Mouse (Mus musculus) midbrain, embryonic 15.5 days (tissue): Measurements from ENCODE around the gene Plin1. TPM values are rescaled to one million over a fixed set of nuclear protein-coding genes. Genes with fewer than 3 reads are reported as not detected.

Experiments used
- ATAC-seq: fragments of 200-750 bp; cut with Nextera tagmentation; replicated peaks from 2 replicates; pipeline ENCODE4 v1.8.0; 2017; ENCODE audit warnings: moderate TSS enrichment
- H3K27ac ChIP-seq: fragments of 300-500 bp; sonication (generic); 2 replicates; pipeline ENCODE4 v1.5.1; 2015; ENCODE audit warnings: mild to moderate bottlenecking, inconsistent platforms
- H3K27me3 ChIP-seq: fragments of 300-500 bp; sonication (generic); replicated peaks from 2 replicates; pipeline ENCODE4 v1.6.1; 2015; ENCODE audit warnings: inconsistent platforms
- H3K36me3 ChIP-seq: fragments of 300-500 bp; sonication (generic); replicated peaks from 2 replicates; pipeline ENCODE4 v1.6.1; 2015; ENCODE audit warnings: inconsistent platforms
- H3K4me1 ChIP-seq: fragments of 300-500 bp; sonication (generic); 2 replicates; pipeline ENCODE4 v1.6.1; 2015; ENCODE audit warnings: inconsistent platforms
- H3K4me2 ChIP-seq: fragments of 300-500 bp; sonication (generic); 2 replicates; pipeline ENCODE4 v1.6.1; 2015; ENCODE audit warnings: inconsistent platforms, mild to moderate bottlenecking, moderate library complexity
- H3K4me3 ChIP-seq: fragments of 300-500 bp; sonication (generic); 2 replicates; pipeline ENCODE4 v1.5.1; 2015; ENCODE audit warnings: mild to moderate bottlenecking, inconsistent platforms
- H3K9ac ChIP-seq: fragments of 300-500 bp; sonication (generic); 2 replicates; pipeline ENCODE4 v1.6.1; 2015; ENCODE audit warnings: mild to moderate bottlenecking, inconsistent platforms
- H3K9me3 ChIP-seq: fragments of 300-500 bp; sonication (generic); 2 replicates; pipeline ENCODE4 v1.6.1; 2016; ENCODE audit warnings: inconsistent platforms
- WGBS: fragments of 180-500 bp; shearing (Covaris S2); methylation state at CpG from one replicate; pipeline ENCODE4 v1.1.7; 2015; ENCODE audit warnings: mixed read lengths; 5-methylcytosine and 5-hydroxymethylcytosine counted together
- polyA plus RNA-seq: library from polyadenylated mRNA; unstranded; fragments of >200 nt; fragmentation: Nextera tagmentation; extraction: Ambion mirVana; gene quantifications from 2 replicates; pipeline ENCODE4 v1.2.1, GENCODE M21; 2015

Plin1 gene
- polyA plus RNA-seq, 1 experiment from 2014 or later: 0.27 TPM

GRCm38 (mm10) chr7:79756334-79756733, 23.6 kb upstream of the Plin1 start:
- Histone ChIP-seq H3K27me3 (no peaks in the 10 kb centered on the region), H3K27ac (no peak overlapping the region), H3K4me2 (no peak overlapping the region), H3K4me3 (no peak overlapping the region), H3K9me3 (no peaks in the 10 kb centered on the region), H3K36me3 (no peaks in the 10 kb centered on the region), H3K9ac (no peak overlapping the region), H3K4me1 (no peaks in the 10 kb centered on the region)
- ATAC-seq: no peak
- WGBS: 54% methylated on average over 2 of the region's 2 CpGs

- WGBS: 83% methylated on average over 6 of the region's 6 CpGs
- Histone ChIP-seq H3K4me1 (no peaks in the 10 kb centered on the region), H3K36me3 (no peaks in the 10 kb centered on the region), H3K27me3 (no peaks in the 10 kb centered on the region), H3K27ac (no peak overlapping the region), H3K4me3 (no peak overlapping the region), H3K4me2 (no peak overlapping the region), H3K9ac (no peak overlapping the region), H3K9me3 (no peaks in the 10 kb centered on the region)
- no peak for ATAC-seq
Observed at GRCm38 (mm10) chr7:79749511-79749910, 16.8 kb upstream of the Plin1 start.

- Histone ChIP-seq H3K27me3 (no peaks in the 10 kb centered on the region), H3K9me3 (no peaks in the 10 kb centered on the region), H3K36me3 (no peaks in the 10 kb centered on the region), H3K4me3 (no peak overlapping the region), H3K4me1 (peaks cover 6% of the 10 kb centered on the region), H3K27ac (no peak overlapping the region), H3K4me2 (no peak overlapping the region), H3K9ac (no peak overlapping the region)
- 85% methylated on average over 6 of the region's 6 CpGs for WGBS
- no peak for ATAC-seq
Observed at GRCm38 (mm10) chr7:79747659-79748058, 15.0 kb upstream of the Plin1 start.

- no peaks in the 10 kb centered on the region for H3K27me3 ChIP-seq
- no peaks in the 10 kb centered on the region for H3K36me3 ChIP-seq
- no peak for ATAC-seq
- H3K4me1 ChIP-seq: peaks cover 11% of the 10 kb centered on the region
- H3K4me2 ChIP-seq: no peak overlapping the region
- no peak overlapping the region for H3K27ac ChIP-seq
- 78% methylated on average over 5 of the region's 5 CpGs for WGBS
- no peaks in the 10 kb centered on the region for H3K9me3 ChIP-seq
- H3K9ac ChIP-seq: no peak overlapping the region
- no peak overlapping the region for H3K4me3 ChIP-seq
Observed at GRCm38 (mm10) chr7:79744585-79744984, 11.9 kb upstream of the Plin1 start.

- Histone ChIP-seq H3K4me3 (no peak overlapping the region), H3K9me3 (no peaks in the 10 kb centered on the region), H3K27ac (no peak overlapping the region), H3K9ac (no peak overlapping the region), H3K36me3 (no peaks in the 10 kb centered on the region), H3K4me1 (peaks cover 11% of the 10 kb centered on the region), H3K27me3 (no peaks in the 10 kb centered on the region), H3K4me2 (no peak overlapping the region)
- ATAC-seq: no peak
- WGBS: 91% methylated on average over 9 of the region's 9 CpGs
Observed at GRCm38 (mm10) chr7:79744051-79744450, 11.3 kb upstream of the Plin1 start.

- Histone ChIP-seq H3K4me2 (peak within 1 kb of the TSS; percentile 89), H3K36me3 (no peaks in the 10 kb centered on the region), H3K9me3 (no peaks in the 10 kb centered on the region), H3K27me3 (no peaks in the 10 kb centered on the region), H3K4me1 (peaks cover 11% of the 10 kb centered on the region), H3K9ac (peak within 1 kb of the TSS; percentile 48), H3K4me3 (peak within 1 kb of the TSS; percentile 55), H3K27ac (no peak within 1 kb of the TSS)
- 3% methylated on average over 46 of the region's 46 CpGs for WGBS
- ATAC-seq: peak; percentile 94
Observed at GRCm38 (mm10) chr7:79742659-79743536, 10.2 kb upstream of the Plin1 start, which contains the start of the genes Pex11a and Wdr93. TSS of gene Pex11a (minus strand) at chr7:79743131. TSS of gene Wdr93 (plus strand) at chr7:79743163.

GRCm38 (mm10) chr7:79742277-79742658, 9.6 kb upstream of the Plin1 start:
- Histone ChIP-seq H3K4me1 (peaks cover 11% of the 10 kb centered on the region), H3K9ac (peak overlapping the region; percentile 48), H3K36me3 (no peaks in the 10 kb centered on the region), H3K4me3 (peak overlapping the region; percentile 55), H3K4me2 (peak overlapping the region; percentile 89), H3K27me3 (no peaks in the 10 kb centered on the region), H3K9me3 (no peaks in the 10 kb centered on the region), H3K27ac (no peak overlapping the region)
- WGBS: 23% methylated on average over 11 of the region's 11 CpGs
- ATAC-seq: no peak

- no peaks in the 10 kb centered on the region for H3K27me3 ChIP-seq
- no peak overlapping the region for H3K4me3 ChIP-seq
- H3K9me3 ChIP-seq: no peaks in the 10 kb centered on the region
Observed at GRCm38 (mm10) chr7:79740279-79740678, 7.6 kb upstream of the Plin1 start.

GRCm38 (mm10) chr7:79738913-79739312, 6.2 kb upstream of the Plin1 start:
- H3K4me3 ChIP-seq: no peak overlapping the region
- H3K9me3 ChIP-seq: no peaks in the 10 kb centered on the region
- no peaks in the 10 kb centered on the region for H3K36me3 ChIP-seq
- no peaks in the 10 kb centered on the region for H3K27me3 ChIP-seq
- H3K4me2 ChIP-seq: no peak overlapping the region
- no peak overlapping the region for H3K27ac ChIP-seq
- 93% methylated on average over 2 of the region's 2 CpGs for WGBS
- peaks cover 11% of the 10 kb centered on the region for H3K4me1 ChIP-seq
- ATAC-seq: no peak
- H3K9ac ChIP-seq: no peak overlapping the region

More at GRCm38 (mm10) chr7:79740279-79740678, 7.6 kb upstream of the Plin1 start:
- 72% methylated on average over 4 of the region's 4 CpGs for WGBS
- H3K36me3 ChIP-seq: no peaks in the 10 kb centered on the region
- H3K4me1 ChIP-seq: peaks cover 11% of the 10 kb centered on the region
- H3K4me2 ChIP-seq: no peak overlapping the region
- H3K9ac ChIP-seq: no peak overlapping the region
- H3K27ac ChIP-seq: no peak overlapping the region
- ATAC-seq: no peak

GRCm38 (mm10) chr7:79736511-79736910, 3.8 kb upstream of the Plin1 start:
- Histone ChIP-seq H3K36me3 (no peaks in the 10 kb centered on the region), H3K9ac (no peak overlapping the region), H3K4me3 (no peak overlapping the region), H3K27ac (no peak overlapping the region), H3K4me1 (no peaks in the 10 kb centered on the region), H3K27me3 (no peaks in the 10 kb centered on the region), H3K9me3 (no peaks in the 10 kb centered on the region), H3K4me2 (no peak overlapping the region)
- ATAC-seq: no peak
- 93% methylated on average over 14 of the region's 14 CpGs for WGBS

GRCm38 (mm10) chr7:79734563-79734962, 1.9 kb upstream of the Plin1 start:
- Histone ChIP-seq H3K9me3 (no peaks in the 10 kb centered on the region), H3K4me2 (no peak overlapping the region), H3K27ac (no peak overlapping the region), H3K36me3 (no peaks in the 10 kb centered on the region), H3K4me1 (no peaks in the 10 kb centered on the region), H3K27me3 (no peaks in the 10 kb centered on the region), H3K9ac (no peak overlapping the region), H3K4me3 (no peak overlapping the region)
- no peak for ATAC-seq
- 77% methylated on average over 8 of the region's 8 CpGs for WGBS

GRCm38 (mm10) chr7:79731438-79731837, 1.3 kb downstream of the Plin1 start:
- Histone ChIP-seq H3K9ac (no peak overlapping the region), H3K36me3 (no peaks in the 10 kb centered on the region), H3K9me3 (no peaks in the 10 kb centered on the region), H3K4me2 (no peak overlapping the region), H3K27me3 (no peaks in the 10 kb centered on the region), H3K27ac (no peak overlapping the region), H3K4me3 (no peak overlapping the region), H3K4me1 (no peaks in the 10 kb centered on the region)
- WGBS: 72% methylated on average over 13 of the region's 13 CpGs
- ATAC-seq: no peak
